Mouse (Mus musculus) midbrain, embryonic 12.5 days (tissue): ENCODE measurements around the gene Il1a. TPM values are rescaled to one million over a fixed set of nuclear protein-coding genes. Genes with fewer than 3 reads are reported as not detected.

ENCODE experiments used
- ATAC-seq: fragments of 200-750 bp; cut with Nextera tagmentation; 2 replicates; pipeline ENCODE4 v1.8.0; 2017; ENCODE audit warnings: low read depth, moderate TSS enrichment, moderate library complexity; ENCODE audit not compliant: low FRiP score
- H3K27ac ChIP-seq: fragments of 300-500 bp; sonication (generic); replicated peaks from 2 replicates; pipeline ENCODE4 v1.5.1; 2016; ENCODE audit warnings: mild to moderate bottlenecking
- H3K27me3 ChIP-seq: fragments of 300-500 bp; sonication (generic); 2 replicates; pipeline ENCODE4 v1.6.1; 2016; ENCODE audit warnings: mild to moderate bottlenecking
- H3K36me3 ChIP-seq: fragments of 300-500 bp; sonication (generic); 2 replicates; pipeline ENCODE4 v1.6.1; 2016
- H3K4me1 ChIP-seq: fragments of 300-500 bp; sonication (generic); 2 replicates; pipeline ENCODE4 v1.6.1; 2016
- H3K4me2 ChIP-seq: fragments of 300-500 bp; sonication (generic); replicated peaks from 2 replicates; pipeline ENCODE4 v1.6.1; 2016; ENCODE audit warnings: mild to moderate bottlenecking, moderate library complexity
- H3K4me3 ChIP-seq: fragments of 300-500 bp; sonication (generic); 2 replicates; pipeline ENCODE4 v1.5.1; 2016; ENCODE audit warnings: mild to moderate bottlenecking
- H3K9ac ChIP-seq: fragments of 300-500 bp; sonication (generic); replicated peaks from 2 replicates; pipeline ENCODE4 v1.6.1; 2016; ENCODE audit warnings: mild to moderate bottlenecking, moderate library complexity
- H3K9me3 ChIP-seq: fragments of 300-500 bp; sonication (generic); 2 replicates; pipeline ENCODE4 v1.6.1; 2016; ENCODE audit warnings: mild to moderate bottlenecking
- WGBS: fragments of 180-500 bp; shearing (Covaris S2); methylation state at CpG from one replicate; pipeline ENCODE4 v1.1.7; 2016; 5-methylcytosine and 5-hydroxymethylcytosine counted together
- polyA plus RNA-seq: library from polyadenylated mRNA; unstranded; fragments of >200 nt; fragmentation: Nextera tagmentation; extraction: Ambion mirVana; gene quantifications from 2 replicates; pipeline ENCODE4 v1.2.1, GENCODE M21; 2016

Il1a gene
- polyA plus RNA-seq, 1 experiment from 2014 or later: not detected

DNA sequence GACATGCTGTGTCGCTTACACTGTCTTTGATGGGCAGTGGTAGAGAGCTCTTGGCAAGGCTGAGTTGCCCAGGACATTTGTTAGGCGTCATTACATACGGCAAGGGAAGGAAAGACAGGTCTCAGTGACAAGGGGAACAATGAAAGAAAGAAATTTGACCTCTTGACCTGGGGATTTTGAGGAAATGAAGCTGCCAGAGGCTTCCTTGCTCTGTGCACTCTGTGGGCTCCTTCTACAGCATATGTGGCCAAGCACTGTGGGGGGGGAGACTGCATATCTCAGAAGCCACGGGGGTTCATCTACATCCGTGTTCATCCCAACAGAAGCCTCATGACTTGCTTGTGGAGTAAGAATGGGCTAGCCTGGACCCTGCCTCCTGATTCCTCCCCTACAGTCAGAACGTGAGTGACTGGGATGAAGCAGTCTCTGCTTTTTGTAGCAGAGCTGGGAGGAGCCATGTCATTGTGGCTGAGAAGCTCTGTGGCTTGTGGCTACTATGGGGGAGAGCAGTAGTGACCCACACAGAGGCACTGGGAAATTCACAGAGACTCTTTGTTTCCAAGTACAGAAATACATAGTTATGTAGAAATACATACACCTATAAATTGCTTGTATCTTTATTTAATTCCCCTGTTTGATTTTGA, 48.5 kb downstream of the Il1a start:
- Histone ChIP-seq H3K4me2 (no peak overlapping the region), H3K4me3 (no peak overlapping the region), H3K27me3 (no peaks in the 10 kb centered on the region), H3K27ac (no peak overlapping the region), H3K9ac (no peak overlapping the region), H3K36me3 (0 out of 2 replicates have a peak, but pooled peaks cover under 1% of the 10 kb centered on the region), H3K9me3 (0 out of 2 replicates have a peak, but pooled peaks cover 2% of the 10 kb centered on the region), H3K4me1 (no peaks in the 10 kb centered on the region)
- WGBS: 60% methylated on average over 6 of the region's 6 CpGs
- ATAC-seq: no peak

GRCm38 (mm10) chr2:129260646-129261045, 49.1 kb downstream of the Il1a start:
- Histone ChIP-seq H3K27me3 (no peaks in the 10 kb centered on the region), H3K4me1 (no peaks in the 10 kb centered on the region), H3K4me2 (no peak overlapping the region), H3K4me3 (no peak overlapping the region), H3K36me3 (no peaks in the 10 kb centered on the region), H3K27ac (no peak overlapping the region), H3K9me3 (no peaks in the 10 kb centered on the region), H3K9ac (no peak overlapping the region)
- no peak for ATAC-seq
- WGBS: 74% methylated on average over 3 of the region's 3 CpGs

DNA sequence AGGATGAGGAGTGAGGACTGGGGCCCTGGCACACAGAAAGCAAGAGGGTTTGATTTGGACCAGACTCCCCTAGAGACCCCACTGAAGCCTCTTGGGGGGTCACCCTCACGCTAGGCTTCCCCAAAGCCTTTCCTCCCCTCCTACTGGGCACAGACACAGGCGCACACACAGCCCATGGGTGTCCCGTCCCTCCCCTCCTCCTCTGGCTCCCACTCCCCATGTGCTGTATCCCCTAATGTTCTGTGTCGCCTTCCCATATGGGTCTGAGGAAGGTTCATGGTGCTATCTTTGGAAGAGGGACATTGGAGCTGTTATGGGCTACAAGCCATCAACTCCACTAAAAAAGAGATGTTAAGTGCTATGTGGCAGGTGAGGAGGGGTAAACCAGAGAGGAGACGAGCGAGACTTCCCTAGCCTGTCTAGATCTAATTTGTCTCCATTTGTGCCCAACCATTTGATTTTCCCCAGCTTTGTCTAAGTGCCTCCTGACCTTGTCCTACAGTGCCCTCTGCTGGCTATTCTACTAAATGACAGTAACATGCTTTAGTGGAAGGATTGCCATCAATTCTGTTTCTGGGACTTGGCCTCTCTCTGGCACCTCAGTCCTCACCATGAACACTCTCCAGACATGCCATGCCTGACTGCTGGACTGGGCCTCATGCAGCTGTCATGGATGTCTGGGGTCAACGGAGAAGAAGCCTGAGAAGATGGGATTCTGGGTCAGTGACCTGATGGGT, 51.1 kb downstream of the Il1a start:
- H3K9me3 ChIP-seq: no peaks in the 10 kb centered on the region
- no peak overlapping the region for H3K27ac ChIP-seq
- no peak overlapping the region for H3K9ac ChIP-seq
- ATAC-seq: peak; percentile 79; the same call in 1 of the 2 replicates
- no peak overlapping the region for H3K4me2 ChIP-seq
- WGBS: 36% methylated on average over 7 of the region's 7 CpGs
- H3K27me3 ChIP-seq: no peaks in the 10 kb centered on the region
- H3K4me1 ChIP-seq: no peaks in the 10 kb centered on the region
- H3K36me3 ChIP-seq: no peaks in the 10 kb centered on the region
- no peak overlapping the region for H3K4me3 ChIP-seq

- no peaks in the 10 kb centered on the region for H3K9me3 ChIP-seq
- no peaks in the 10 kb centered on the region for H3K4me1 ChIP-seq
- H3K9ac ChIP-seq: no peak overlapping the region
- H3K4me2 ChIP-seq: no peak overlapping the region
- no peak overlapping the region for H3K4me3 ChIP-seq
- no peaks in the 10 kb centered on the region for H3K27me3 ChIP-seq
- 88% methylated on average over 3 of the region's 3 CpGs for WGBS
- no peak for ATAC-seq
- H3K27ac ChIP-seq: no peak overlapping the region
- H3K36me3 ChIP-seq: no peaks in the 10 kb centered on the region
These were observed 51.7 kb downstream of the Il1a start for GRCm38 (mm10) chr2:129258056-129258455.

GRCm38 (mm10) chr2:129256006-129256405, 53.8 kb downstream of the Il1a start:
- no peak for ATAC-seq
- Histone ChIP-seq H3K4me1 (no peaks in the 10 kb centered on the region), H3K36me3 (no peaks in the 10 kb centered on the region), H3K9me3 (no peaks in the 10 kb centered on the region), H3K27ac (no peak overlapping the region), H3K4me3 (no peak overlapping the region), H3K4me2 (no peak overlapping the region), H3K27me3 (no peaks in the 10 kb centered on the region), H3K9ac (no peak overlapping the region)
- WGBS: 78% methylated on average over 4 of the region's 4 CpGs

DNA sequence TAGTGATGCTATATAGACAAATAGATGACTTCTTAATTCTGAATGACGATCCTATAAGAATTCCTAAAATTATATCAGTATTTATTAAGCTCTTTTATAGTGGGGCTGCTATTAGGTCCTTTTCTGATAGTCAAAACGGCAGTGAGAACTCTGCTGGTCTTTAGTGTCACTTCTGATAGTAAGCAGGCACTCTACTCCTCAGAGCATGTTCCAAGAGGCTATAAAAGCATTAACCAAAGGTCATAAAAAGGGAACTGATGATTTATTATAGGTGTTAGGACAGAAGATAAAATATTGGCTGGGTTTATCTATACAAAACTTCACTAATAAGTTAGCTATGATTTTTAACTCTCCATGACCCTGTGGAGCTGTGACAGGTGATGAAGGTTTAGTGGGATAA, 55.7 kb downstream of the Il1a start:
- Histone ChIP-seq H3K9ac (no peak overlapping the region), H3K9me3 (no peaks in the 10 kb centered on the region), H3K4me1 (no peaks in the 10 kb centered on the region), H3K27ac (no peak overlapping the region), H3K36me3 (no peaks in the 10 kb centered on the region), H3K4me3 (no peak overlapping the region), H3K27me3 (no peaks in the 10 kb centered on the region), H3K4me2 (no peak overlapping the region)
- ATAC-seq: no peak
- WGBS: 89% methylated on average over 2 of the region's 2 CpGs

DNA sequence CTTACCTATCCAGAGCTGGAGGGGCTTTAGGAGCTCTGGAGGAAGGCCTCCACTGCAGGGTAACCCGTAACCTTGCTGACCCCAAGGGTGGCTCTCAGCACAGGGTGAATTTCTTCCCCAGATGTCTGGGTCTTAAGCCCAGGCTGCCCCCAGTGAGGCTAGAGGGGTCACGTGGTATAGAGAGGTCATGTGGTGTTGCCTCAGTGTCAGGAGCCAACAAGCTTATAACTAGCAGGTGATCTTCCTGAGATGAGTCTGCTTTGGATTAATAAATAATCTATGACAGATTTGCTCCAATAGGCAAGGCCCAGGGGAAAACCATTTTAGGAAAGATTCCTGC, 56.2 kb downstream of the Il1a start:
- Histone ChIP-seq H3K27ac (no peak overlapping the region), H3K4me1 (no peaks in the 10 kb centered on the region), H3K9ac (no peak overlapping the region), H3K9me3 (no peaks in the 10 kb centered on the region), H3K4me2 (no peak overlapping the region), H3K27me3 (no peaks in the 10 kb centered on the region), H3K36me3 (no peaks in the 10 kb centered on the region), H3K4me3 (no peak overlapping the region)
- no peak for ATAC-seq
- 79% methylated on average over 2 of the region's 2 CpGs for WGBS

- Histone ChIP-seq H3K9me3 (no peaks in the 10 kb centered on the region), H3K4me1 (no peaks in the 10 kb centered on the region), H3K36me3 (no peaks in the 10 kb centered on the region), H3K27me3 (no peaks in the 10 kb centered on the region), H3K9ac (no peak overlapping the region), H3K4me3 (no peak overlapping the region), H3K4me2 (no peak overlapping the region), H3K27ac (no peak overlapping the region)
- 89% methylated on average over 19 of the region's 19 CpGs for WGBS
- no peak for ATAC-seq
These were observed 56.7 kb downstream of the Il1a start for GRCm38 (mm10) chr2:129252836-129253630.

Other genes with a start within 250 kb of the Il1a start
- gene Ttl, start 244.0 kb downstream of the Il1a start, polyA plus RNA-seq: 15.1 and 16.8 TPM in 2 replicates
- gene Polr1b, start 209.0 kb downstream of the Il1a start, polyA plus RNA-seq: 27.2 and 27.3 TPM in 2 replicates
- gene Chchd5, start 180.3 kb downstream of the Il1a start, polyA plus RNA-seq: 23.1 and 24.2 TPM in 2 replicates
- gene Slc20a1, start 111.2 kb downstream of the Il1a start, polyA plus RNA-seq: 60.1 and 60.4 TPM in 2 replicates
- gene Ckap2l, start 12.8 kb downstream of the Il1a start, polyA plus RNA-seq: 46.0 and 48.5 TPM in 2 replicates
- gene Il1b, start 61.2 kb upstream of the Il1a start, polyA plus RNA-seq: not detected in 2 replicates
- not detected in 2 replicates for gene F830045P16Rik, start 226.6 kb upstream of the Il1a start, polyA plus RNA-seq